Mouse (Mus musculus): ENCODE measurements around the gene Prss2.
"Not testable (repeated sequence)": the region's sequence is repeated elsewhere in the genome, so short reads cannot be mapped to it uniquely, and the experiment has no call there.

Prss2 gene

DNA sequence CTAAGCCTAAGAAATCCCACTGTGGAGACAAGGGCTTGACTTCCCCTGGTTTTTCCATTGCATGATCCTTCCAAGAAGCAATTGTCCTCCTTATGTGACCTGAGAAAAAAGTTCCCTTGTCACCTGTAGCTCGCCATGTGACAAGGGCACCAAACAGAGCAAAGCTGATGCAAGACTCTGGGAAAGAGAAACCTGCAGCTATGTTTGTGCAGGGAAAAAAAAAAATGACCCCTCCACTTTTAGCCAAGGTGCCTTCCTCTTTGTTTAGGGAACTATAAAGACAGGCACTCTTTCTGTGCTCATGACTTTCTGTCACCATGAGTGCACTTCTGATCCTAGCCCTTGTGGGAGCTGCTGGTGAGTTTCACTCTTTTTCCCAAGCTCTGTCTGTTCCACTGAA, at the start of gene Prss2:
TSS of gene Prss2 (plus strand) at position 301 of the 400 bp plus-strand sequence.
- no peak for DNase-seq (ENCODE audit: low read depth, low spot score)

DNA sequence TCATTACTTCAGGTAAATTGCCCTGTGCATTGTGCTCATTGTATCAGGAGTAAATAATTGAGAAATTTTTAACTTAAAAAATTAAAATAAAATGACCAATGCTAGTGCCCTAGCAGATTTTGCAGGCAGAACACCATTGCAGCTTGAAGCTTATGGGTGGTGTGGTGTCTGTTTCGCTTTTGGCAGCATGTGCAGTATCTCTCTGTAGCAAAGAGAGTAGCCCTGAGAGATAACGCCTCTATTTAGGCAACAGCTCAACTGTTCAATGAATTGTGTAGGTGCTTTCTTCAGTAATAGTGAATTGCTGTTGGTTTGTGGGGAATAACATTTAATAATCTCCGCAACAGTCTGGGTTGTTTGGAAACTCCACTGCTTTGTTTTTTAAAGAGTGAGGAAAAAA, 22.2 kb upstream of the Prss2 start:
- DNase-seq (ENCODE audit: low read depth, low spot score), result no peak

DNA sequence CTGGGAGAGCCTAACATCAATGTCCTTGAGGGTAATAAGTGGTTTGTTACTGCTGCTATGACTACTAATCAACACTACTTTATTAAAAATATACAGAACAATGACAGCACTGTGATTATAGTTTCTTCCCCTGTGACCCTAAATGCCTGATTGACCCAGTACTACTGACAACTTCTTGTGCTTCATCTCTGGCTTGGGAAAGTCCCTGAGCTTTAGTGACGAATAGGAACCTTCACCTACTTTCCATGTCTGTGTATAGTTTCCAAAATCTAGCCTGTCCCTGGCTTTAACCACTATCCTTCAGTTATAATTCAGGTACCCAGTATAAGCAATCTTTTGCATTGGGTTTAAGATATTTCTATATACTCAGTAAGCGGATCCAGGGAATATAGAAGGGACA, 16.7 kb upstream of the Prss2 start:
- DNase-seq (ENCODE audit: low read depth, low spot score), result no peak

GRCm38 (mm10) chr6:41505323-41505722, 16.3 kb upstream of the Prss2 start:
- DNase-seq (ENCODE audit: low read depth, low spot score), result no peak

- DNase-seq (ENCODE audit: low read depth, low spot score), result no peak
Observed at GRCm38 (mm10) chr6:41518017-41518524, 3.5 kb upstream of the Prss2 start.

DNA sequence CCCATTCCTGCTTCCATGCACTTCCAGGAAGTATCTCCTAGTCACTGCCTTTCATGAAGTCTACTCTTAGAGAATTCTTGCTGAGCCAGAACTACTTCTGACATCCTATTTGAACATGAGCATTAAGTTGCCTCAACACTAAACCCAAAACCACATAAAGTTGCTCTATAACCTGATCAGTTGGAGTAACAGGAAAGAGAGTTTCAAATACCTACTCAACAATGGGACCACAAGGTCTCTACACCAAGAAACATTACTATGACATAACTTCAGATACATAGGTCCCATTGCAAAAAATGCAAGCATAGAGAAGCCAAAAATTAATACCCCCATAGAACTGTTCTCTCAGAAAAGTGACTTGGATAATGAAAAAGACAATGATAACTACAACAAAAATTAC, 4.9 kb downstream of the Prss2 start:
- DNase-seq (ENCODE audit: low read depth, low spot score), result no peak

DNA sequence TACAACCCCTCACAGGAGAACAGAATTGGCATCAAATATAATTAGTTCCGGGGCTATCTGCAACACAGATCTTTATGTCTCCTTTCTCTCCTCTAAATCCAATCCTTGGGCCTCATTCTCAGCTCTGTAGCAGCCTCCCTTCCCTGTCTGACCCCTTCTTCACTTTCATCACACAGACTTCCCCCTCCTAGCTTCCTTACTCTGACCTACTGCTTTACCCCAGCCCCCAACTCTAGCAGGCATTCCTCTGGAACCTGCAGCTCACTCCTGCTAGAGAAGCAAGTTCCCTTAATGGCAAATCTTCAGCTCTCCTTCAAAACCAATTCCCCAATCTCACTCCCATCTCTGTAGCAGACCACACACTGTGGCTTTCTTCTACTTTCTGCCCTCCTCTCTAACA, 5.8 kb downstream of the Prss2 start:
- DNase-seq (ENCODE audit: low read depth, low spot score), result no peak

GRCm38 (mm10) chr6:41529987-41530386, 8.4 kb downstream of the Prss2 start:
- not testable (repeated sequence) for DNase-seq (ENCODE audit: low read depth, low spot score)

- no peak for DNase-seq (ENCODE audit: low read depth, low spot score)
Observed at GRCm38 (mm10) chr6:41532181-41532580, 10.6 kb downstream of the Prss2 start.

DNA sequence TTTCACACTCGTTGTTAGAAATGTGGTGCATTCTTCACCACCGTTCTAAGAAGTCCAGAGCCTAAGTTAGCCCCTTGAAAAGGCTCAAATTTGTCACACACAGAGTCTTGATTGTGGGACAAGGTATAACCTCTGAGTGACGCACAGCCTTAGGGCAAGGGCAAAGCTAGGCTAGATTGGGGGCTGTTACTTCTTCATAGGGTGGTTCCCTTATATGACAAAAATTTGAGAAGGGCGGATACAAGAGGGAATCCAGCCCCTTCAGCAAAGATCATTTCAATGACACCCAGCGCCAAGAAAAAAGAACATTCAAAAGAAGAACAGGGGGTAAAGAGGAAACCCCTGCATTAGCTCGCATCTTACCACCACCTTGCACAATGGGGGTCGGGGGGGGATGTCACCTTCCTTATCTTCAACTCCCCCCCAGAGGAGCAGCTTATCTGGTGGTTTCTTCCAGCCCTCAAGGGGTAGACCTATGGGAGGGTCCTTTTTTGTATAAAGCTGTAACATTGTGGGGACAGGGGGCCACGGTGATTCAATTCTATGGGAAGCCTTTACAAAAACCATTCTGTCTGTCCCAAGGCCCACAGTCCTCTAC, 11.2 kb downstream of the Prss2 start:
- DNase-seq (ENCODE audit: low read depth, low spot score), result no peak

GRCm38 (mm10) chr6:41537376-41537775, 15.8 kb downstream of the Prss2 start:
- no peak for DNase-seq (ENCODE audit: low read depth, low spot score)

DNA sequence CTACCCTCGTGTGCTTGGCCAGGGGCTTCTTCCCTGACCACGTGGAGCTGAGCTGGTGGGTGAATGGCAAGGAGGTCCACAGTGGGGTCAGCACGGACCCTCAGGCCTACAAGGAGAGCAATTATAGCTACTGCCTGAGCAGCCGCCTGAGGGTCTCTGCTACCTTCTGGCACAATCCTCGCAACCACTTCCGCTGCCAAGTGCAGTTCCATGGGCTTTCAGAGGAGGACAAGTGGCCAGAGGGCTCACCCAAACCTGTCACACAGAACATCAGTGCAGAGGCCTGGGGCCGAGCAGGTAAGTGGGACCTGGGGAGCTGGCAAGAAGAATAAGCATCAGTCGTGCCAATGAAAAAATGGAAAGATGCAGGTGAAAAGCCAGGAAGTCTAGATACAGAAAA, 16.7 kb downstream of the Prss2 start:
- not testable (repeated sequence) for DNase-seq (ENCODE audit: low read depth, low spot score)

DNA sequence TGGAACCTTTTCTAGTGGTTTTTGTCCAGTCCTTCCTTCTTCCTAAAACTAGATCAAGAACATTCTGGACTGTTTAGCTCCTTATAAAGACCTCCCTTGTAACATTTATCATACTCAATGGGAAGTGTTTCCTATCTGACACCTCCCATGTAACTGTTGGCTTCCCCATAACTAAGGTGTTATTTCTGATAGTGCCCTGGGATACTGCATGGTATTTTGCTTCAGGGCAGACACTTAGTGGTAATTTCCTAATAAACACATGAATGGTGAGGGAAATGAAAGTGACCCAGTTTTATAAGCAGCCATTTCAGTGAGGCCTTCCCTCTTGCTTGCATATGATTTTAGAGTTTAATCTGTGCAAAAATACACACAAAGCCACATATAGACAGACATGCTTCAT, 19.2 kb downstream of the Prss2 start:
- no peak for DNase-seq (ENCODE audit: low read depth, low spot score)

DNA sequence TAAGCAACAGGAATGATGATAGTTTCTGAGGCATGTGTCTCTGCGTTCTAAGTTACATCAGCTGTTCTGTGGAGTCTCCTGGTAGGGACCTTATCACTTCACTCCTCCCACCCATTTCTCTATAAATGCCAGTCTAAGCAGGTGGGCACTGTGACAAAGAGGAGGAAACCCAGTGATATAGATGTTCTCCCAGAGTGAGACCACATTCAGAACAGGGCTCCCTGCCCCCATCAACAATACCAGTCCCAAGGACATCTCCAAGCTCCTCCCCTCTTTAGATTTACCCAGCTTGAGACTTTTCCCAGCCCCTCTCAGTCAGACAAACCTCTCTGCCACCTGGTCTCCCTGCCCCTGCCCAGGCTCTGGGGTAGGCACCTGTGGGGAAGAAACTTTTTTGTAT, 20.2 kb downstream of the Prss2 start:
- no peak for DNase-seq (ENCODE audit: low read depth, low spot score)

GRCm38 (mm10) chr6:41542983-41543382, 21.4 kb downstream of the Prss2 start:
- no peak for DNase-seq (ENCODE audit: low read depth, low spot score)

DNA sequence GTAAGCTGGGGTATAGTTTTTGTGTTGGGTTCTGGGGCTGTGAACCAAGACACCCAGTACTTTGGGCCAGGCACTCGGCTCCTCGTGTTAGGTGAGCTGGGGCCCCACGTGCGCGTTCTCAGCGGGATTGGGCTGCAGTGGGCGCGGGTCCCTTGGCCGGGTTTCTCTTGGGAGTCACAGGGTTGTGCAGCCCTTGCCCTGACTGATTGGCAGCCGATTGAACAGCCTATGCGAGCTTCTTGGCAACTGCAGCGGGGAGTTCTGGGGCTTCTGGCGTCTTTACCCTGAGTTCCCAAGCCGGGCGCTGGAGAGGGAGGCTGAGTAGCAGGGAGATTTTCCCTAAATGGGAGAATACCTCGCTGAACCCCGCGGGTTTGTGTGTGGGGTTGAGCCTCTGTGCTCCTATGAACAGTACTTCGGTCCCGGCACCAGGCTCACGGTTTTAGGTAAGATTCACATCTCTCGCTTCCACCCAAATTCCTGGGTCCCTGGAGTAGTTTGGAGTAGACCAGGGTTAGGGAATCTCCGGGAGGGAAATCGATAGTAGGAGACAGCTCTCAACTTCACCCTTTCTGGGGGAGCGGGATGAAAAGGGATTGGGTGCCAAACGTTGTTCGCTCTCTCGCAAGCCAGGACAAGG, 21.9 kb downstream of the Prss2 start:
- no peak for DNase-seq (ENCODE audit: low read depth, low spot score)

GRCm38 (mm10) chr6:41544381-41544924, 22.9 kb downstream of the Prss2 start:
- no peak for DNase-seq (ENCODE audit: low read depth, low spot score)

DNA sequence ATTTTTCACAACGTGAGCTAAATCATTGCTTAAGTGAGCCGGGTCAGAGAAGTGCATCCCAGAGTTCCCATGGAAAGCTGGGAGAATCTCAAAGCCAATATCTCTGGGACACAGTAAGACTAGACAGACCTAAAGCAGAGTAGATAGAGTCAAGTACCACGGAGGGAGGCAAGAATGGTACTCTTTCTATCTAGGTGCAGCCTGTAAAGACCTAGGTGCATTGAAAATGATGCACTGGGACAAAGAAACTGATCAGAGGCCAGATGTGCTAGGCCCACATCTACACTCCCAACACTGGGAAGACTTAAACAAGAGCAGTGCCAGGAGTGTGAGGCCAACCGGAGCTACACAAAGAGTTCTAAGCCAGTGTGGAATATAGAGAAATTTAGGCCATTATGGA, 23.7 kb downstream of the Prss2 start:
- DNase-seq (ENCODE audit: low read depth, low spot score), result no peak

- no peak for DNase-seq (ENCODE audit: low read depth, low spot score)
Observed at GRCm38 (mm10) chr6:41547056-41547650, 25.6 kb downstream of the Prss2 start.

DNA sequence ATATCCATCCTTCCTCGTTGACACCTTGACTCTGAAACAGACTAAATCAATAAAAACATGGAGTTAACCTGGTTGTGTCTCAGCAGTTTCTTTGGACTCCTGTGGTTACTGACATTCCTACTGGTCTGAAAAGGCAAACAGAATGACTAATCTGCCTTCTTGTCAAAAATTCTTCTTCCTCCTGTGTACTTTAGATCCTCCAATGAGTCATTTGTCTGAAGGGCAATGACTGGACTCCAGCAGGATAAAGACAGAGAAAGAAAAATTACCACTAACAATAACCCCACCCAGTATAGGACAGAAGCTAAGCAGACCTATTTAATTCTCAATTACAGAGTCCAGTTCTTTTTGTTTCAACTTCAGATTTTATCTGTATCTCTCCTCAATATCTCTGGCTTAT, 26.7 kb downstream of the Prss2 start:
- no peak for DNase-seq (ENCODE audit: low read depth, low spot score)

GRCm38 (mm10) chr6:41553356-41554010, 31.9 kb downstream of the Prss2 start:
- no peak for DNase-seq (ENCODE audit: low read depth, low spot score)
